Mouse (Mus musculus): ENCODE measurements around the gene Pdcd1lg2.

Gene Pdcd1lg2

GRCm38 (mm10) chr19:29497874-29498273 lies 87.2 kb downstream of the Pdcd1lg2 start:
- DNase-seq (ENCODE audit: low spot score in 2 of 2), result no peak

DNA sequence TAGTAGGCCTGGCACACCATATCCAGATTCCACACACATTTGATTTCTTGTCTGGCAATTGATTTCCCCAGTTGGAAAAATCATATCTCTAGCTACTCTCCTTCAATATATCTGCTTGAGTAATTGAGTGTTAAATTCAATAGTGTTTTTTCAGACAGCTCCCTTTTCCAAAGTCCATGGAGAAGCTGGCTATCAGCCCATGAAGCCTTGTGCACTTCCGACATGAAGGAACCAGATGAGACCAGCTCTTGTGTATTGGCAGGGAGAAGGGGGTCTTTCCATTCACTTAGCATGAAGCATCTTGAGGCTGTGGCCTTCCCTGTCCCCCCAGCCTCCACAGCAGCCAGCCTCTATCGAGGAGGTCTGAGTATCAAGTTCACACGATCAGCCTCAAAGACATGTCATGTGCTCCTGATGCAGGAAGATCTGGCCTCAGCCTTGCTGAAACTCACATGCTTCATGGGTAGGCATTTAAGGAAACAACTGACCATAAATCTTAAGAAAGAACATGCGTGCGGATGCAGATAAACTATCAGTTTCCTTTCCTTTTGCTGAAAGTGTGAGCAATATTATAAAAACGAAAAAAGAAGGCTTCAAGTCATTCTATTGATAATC lies 88.2 kb downstream of the Pdcd1lg2 start:
- no peak for DNase-seq (ENCODE audit: low spot score in 2 of 2)

DNA sequence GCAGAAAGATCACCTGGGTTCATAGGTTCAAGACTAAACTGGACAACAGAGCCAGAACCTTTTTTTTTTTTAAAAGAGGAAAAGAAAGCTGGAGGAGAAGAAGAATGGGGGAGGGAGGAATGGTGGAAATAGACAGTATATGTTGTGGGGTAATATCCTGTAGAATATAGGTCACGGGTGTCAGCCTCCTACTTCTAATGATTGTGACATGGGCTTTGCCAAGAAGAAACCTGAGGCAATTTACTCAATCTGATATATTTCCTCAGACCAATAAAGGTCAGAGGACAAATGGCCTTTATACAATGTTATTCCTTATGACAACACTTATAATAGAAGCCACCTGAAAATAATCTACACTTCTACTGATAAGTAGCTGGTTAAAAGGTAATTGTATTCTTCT lies 89.6 kb downstream of the Pdcd1lg2 start:
- DNase-seq (ENCODE audit: low spot score in 2 of 2), result no peak

DNA sequence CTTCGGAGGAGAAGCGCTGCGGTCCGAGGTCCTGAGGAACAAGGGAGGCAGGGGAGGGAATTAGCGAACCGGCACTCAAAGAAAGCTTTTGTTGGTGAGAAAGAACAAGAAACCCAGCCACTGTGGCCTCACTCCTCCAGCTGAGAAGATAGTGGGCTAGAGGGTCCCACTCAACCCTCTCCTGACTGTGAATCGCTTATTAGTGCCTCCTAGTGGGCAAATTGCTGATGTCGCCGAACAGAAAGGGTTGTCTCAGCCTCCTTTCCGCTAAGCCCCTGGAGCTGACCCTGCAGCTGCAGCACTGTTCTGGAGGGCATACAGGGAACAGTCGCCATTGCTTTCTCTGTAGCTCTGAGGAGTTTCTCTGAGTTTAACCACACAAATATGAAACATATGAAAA lies 90.4 kb downstream of the Pdcd1lg2 start:
- DNase-seq (ENCODE audit: low spot score in 2 of 2), result no peak

GRCm38 (mm10) chr19:29501507-29501906 lies 90.8 kb downstream of the Pdcd1lg2 start:
- DNase-seq (ENCODE audit: low spot score in 2 of 2), result peak; percentile 61 to 63

GRCm38 (mm10) chr19:29504131-29504530 lies 93.4 kb downstream of the Pdcd1lg2 start:
- no peak for DNase-seq (ENCODE audit: low spot score in 2 of 2)

DNA sequence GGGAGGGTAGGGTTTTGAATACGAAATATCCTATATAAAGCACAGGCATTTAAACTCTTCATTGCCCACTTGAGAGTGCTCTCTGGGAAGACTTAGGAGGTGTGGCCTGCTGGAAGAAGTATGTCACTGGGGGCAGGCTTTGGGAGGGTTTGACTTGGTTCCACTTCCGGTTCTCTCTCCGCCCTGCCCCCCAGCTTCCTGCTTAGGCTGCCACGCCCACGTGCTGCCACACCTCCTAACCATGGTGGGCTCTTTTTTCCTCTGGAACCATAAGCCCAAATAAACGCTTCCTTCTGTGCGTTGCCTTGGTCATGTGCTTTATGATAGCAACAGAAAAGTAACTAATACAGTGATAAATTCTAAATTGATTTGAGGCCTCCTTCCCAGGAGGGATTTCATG lies 94.9 kb downstream of the Pdcd1lg2 start:
- no peak for DNase-seq (ENCODE audit: low spot score in 2 of 2)

DNA sequence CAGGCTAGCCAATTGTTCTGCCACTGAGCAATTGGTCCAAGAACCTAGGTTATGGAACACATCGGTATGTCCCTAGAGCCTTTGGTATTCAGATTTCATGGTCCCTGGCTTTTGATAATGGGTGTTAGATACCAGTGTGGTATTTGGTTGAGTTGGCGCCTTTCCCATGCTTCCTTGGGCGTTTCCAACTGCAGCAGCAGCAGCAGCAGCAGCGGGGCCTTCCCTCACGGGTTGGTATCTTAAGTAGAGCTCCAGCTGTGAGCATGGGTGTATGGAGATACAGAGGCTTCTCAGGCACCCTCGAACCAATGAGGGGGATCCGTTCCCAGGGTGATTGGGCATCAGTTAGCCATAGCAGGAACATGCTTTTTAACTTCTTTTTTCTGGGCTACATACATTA lies 97.5 kb downstream of the Pdcd1lg2 start:
- no peak for DNase-seq (ENCODE audit: low spot score in 2 of 2)

GRCm38 (mm10) chr19:29509857-29510256 lies 99.1 kb downstream of the Pdcd1lg2 start:
- DNase-seq (ENCODE audit: low spot score in 2 of 2), result no peak

- DNase-seq (ENCODE audit: low spot score in 2 of 2), result no peak
Measured at GRCm38 (mm10) chr19:29511826-29512225, 101.1 kb downstream of the Pdcd1lg2 start.

GRCm38 (mm10) chr19:29513111-29513766 lies 102.5 kb downstream of the Pdcd1lg2 start:
- DNase-seq (ENCODE audit: low spot score in 2 of 2), result no peak

DNA sequence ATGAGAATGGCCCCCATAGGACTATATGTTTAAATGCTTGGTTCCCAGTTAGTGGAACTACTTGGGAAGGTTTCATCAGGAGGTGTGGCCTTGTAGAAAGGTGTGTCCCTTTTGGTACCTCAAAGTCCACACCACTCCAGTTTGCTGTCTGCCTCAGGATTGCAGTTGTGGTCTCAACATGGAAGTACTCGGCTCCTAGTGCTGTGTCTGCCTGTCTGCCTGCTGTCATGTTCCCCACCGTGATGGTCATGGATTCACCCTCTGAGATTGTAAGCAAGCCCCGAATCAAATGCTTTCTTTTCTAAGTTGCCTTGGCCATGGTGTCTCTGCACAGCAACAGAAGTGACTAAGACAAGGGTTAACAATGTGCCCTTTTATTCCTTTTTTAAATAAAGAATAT lies 103.4 kb downstream of the Pdcd1lg2 start:
- no peak for DNase-seq (ENCODE audit: low spot score in 2 of 2)

GRCm38 (mm10) chr19:29515386-29515785 lies 104.7 kb downstream of the Pdcd1lg2 start:
- DNase-seq (ENCODE audit: low spot score in 2 of 2), result no peak

GRCm38 (mm10) chr19:29515991-29516390 lies 105.3 kb downstream of the Pdcd1lg2 start:
- no peak for DNase-seq (ENCODE audit: low spot score in 2 of 2)

DNA sequence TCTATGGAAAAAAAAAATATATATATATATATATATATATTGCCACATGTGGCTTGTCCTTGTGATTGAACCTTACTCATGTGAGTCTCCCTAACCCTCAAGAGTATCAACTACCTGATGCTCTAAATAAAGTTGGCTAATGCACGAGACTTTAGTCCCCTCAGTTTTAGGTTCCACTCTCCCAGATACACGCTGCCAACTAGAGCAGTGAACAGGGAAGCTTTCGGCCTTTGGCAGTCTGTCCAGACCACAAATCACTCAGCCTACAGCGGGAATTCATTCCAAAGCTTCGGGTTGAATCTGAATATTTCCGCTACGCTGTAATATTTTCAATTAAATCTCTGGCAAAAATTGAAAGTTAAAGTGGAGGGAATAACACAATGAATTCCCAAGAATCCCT lies 107.7 kb downstream of the Pdcd1lg2 start:
- no peak for DNase-seq (ENCODE audit: low spot score in 2 of 2)

DNA sequence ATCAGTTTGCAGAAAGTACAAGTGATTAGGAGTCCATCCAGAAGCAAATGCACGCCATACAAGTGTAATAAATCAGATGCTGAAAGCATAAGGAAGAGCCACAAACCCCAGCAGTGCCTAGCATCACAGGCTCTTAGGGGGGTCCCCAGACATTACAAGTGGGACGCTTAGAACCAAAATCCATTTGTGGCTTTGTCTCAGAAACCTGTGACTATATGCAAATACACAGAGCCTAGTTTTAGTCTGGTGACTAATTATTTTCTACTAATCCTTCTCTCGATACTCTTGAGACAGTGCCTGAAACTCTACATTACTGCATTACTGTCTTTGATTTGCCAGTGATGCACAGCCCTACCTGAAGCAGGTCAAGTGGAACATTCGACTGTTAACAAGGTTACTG lies 108.2 kb downstream of the Pdcd1lg2 start:
- no peak for DNase-seq (ENCODE audit: low spot score in 2 of 2)
